Mouse (Mus musculus) bone marrow, adult 2 months (tissue): ENCODE data around the gene Prrg4. TPM values are rescaled to one million over a fixed set of nuclear protein-coding genes. Genes with fewer than 3 reads are reported as not detected.
"Not testable (repeated sequence)": the region's sequence is repeated elsewhere in the genome, so short reads cannot be mapped to it uniquely, and the experiment has no call there.

Experiments
- H3K27ac ChIP-seq: fragments of 200-500 bp; 2 replicates; pipeline ENCODE4 v1.5.1; 2012; ENCODE audit warnings: low read depth, mild to moderate bottlenecking, control low read depth, inconsistent platforms, low read length; ENCODE audit not compliant: control insufficient read depth, poor library complexity, insufficient read depth
- H3K4me1 ChIP-seq: fragments of 200-500 bp; 2 replicates; pipeline ENCODE4 v1.6.1; 2011; ENCODE audit warnings: low read length; ENCODE audit not compliant: control insufficient read depth, insufficient read depth
- H3K4me3 ChIP-seq: fragments of 200-500 bp; replicated peaks from 2 replicates; pipeline ENCODE3; 2011; ENCODE audit warnings: mild to moderate bottlenecking, low read depth, low read length, control low read depth; ENCODE audit not compliant: control insufficient read depth
- CTCF ChIP-seq: fragments of 200-500 bp; IDR thresholded peaks from 2 replicates; pipeline ENCODE4 v1.5.1; 2011; ENCODE audit warnings: low read length, control low read depth; ENCODE audit not compliant: control insufficient read depth, insufficient read depth
- POLR2A ChIP-seq: fragments of 200-500 bp; IDR thresholded peaks from 2 replicates; pipeline ENCODE4 v1.6.1; 2011; ENCODE audit warnings: low read depth, mild to moderate bottlenecking, control low read depth, low read length, borderline replicate concordance; ENCODE audit not compliant: control insufficient read depth
- WGBS: fragments of 180-500 bp; shearing (Covaris S2); methylation state at CpG from one replicate; pipeline ENCODE4 v1.1.7; 2018; 5-methylcytosine and 5-hydroxymethylcytosine counted together
- polyA plus RNA-seq: library from polyadenylated mRNA; stranded (reverse); fragments of >200 nt; gene quantifications from 2 replicates; pipeline ENCODE4 v1.2.4, GENCODE M21; 2011; ENCODE audit warnings: low replicate concordance; ENCODE audit not compliant: missing spikeins, insufficient read depth, insufficient read length

Prrg4 gene
- polyA plus RNA-seq: not detected in 2 replicates

DNA sequence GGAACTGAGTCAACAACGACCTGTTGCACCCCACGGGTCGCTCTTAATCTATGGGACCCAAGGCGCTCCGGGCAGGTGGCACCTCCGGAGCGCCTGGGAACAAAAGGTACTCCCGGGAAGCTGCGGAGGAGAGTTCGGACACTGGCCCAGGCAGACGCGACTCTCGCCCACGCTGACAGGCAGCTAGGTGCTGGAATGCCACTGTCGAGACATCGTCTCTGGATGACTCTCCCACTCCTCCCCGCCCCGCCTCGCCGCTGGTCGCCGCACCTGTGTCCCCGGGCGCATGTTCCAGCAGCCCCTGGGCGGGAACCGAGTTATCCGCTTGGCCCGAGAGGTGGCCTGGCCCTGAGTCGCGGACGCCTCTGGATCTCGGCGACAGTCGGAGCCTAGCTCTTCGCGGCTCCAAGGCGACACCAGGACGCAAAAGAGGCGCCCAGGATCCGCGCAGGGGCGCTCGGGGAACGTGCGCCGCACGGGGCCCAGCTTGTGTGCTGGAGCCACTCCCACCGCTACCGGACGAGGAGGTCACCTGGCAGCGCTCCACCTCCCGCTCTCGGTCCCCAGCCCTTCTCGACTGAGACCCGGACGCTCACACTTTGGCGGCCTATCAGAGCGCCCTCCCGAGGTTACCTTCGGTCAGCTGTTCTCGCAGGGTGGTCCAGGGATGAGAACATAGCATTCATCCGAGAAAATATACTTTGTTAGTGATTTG, at the start of gene Prrg4:
Gene Prrg4, minus strand, starts transcription at position 601 of the 715 bp plus-strand sequence.
- TF ChIP-seq POLR2A (no peak), CTCF (no peak)
- under 1% methylated on average over 61 of the region's 62 CpGs for WGBS
- peak within 1 kb of the TSS; percentile 66 for H3K4me3 ChIP-seq
- no peaks in the 10 kb centered on the region; the same call in 1 of the 2 replicates for H3K4me1 ChIP-seq
- peak within 1 kb of the TSS; percentile 25; the same call in 1 of the 2 replicates for H3K27ac ChIP-seq

DNA sequence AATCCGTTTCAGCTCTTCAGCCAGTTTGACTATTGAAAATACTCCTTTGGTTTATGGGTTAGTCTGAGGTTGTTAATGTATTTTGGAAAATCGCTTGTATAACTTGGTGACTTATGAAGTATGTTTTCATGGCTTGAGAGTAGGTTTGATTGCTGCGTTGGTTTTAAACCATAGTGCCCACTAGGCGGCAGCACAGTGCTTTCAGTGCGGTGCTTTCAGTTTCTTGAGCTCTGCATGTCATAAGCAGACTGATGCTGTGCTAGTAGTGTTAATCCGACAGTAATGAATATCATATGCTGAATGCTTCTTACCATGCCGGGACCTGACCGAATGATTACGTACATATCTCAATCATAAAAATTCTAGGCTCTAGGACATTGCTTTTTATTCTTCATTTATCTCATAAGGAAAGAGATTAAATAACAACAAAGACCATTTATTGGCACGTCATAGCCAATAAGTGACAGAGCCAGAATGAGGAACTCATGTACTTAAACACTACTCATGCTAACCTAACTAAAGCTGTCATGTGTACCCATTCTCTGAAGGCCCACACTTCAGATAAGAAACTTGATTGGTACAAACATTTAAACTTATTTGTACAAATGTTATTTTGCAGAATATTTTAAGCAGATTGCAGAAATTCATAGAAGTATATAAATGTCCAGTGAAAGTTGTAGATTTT, 38.3 kb upstream of the Prrg4 start:
- 8% methylated on average over 10 of the region's 10 CpGs for WGBS
- H3K4me1 ChIP-seq: no peaks in the 10 kb centered on the region
- H3K27ac ChIP-seq: no peak overlapping the region
- TF ChIP-seq CTCF (peak; percentile 73), POLR2A (no peak)
- no peak overlapping the region for H3K4me3 ChIP-seq

DNA sequence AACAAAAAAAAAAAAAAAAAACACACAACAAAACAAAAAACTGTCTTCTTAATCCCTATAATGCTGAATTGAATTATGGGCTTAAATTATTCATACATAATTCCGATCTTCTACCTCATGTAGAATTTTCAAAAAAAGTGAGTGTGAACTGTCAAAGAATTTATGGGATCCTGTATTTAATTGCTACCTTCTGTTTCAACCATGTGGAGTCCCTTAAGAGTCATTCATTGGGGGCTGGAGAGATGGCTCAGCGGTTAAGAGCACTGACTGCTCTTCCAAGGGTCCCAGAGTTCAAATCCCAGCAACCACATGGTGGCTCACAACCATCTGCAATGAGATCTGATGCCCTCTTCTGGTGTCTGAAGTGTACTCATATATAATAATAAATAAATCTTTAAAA, 37.7 kb upstream of the Prrg4 start:
- not testable (repeated sequence) for H3K27ac ChIP-seq, H3K4me1 ChIP-seq, H3K4me3 ChIP-seq
- WGBS: 59% methylated on average over 2 of the region's 2 CpGs

DNA sequence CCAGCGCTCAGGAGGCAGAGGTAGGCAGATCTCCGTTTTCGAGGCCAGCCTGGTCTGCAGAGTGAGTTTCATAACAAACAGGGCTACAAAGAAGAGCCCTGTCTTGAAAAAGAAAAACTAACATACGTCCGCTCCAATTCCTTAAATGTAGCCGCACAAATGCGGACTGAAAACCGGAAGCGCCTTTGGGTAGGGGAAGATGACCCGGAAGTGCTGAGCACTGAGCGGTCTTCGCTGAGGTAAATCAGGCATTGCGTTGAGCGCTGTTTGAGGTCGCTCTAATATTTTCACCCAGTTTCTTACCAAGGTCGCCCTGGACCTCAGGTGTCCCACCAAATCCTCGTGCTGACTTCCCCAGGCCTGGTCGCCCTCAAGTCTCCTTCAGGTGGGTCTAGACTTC, 36.4 kb upstream of the Prrg4 start:
- no peak overlapping the region for H3K4me3 ChIP-seq
- no peak overlapping the region for H3K27ac ChIP-seq
- 86% methylated on average over 18 of the region's 18 CpGs for WGBS
- H3K4me1 ChIP-seq: no peaks in the 10 kb centered on the region
- TF ChIP-seq POLR2A (no peak), CTCF (no peak)

DNA sequence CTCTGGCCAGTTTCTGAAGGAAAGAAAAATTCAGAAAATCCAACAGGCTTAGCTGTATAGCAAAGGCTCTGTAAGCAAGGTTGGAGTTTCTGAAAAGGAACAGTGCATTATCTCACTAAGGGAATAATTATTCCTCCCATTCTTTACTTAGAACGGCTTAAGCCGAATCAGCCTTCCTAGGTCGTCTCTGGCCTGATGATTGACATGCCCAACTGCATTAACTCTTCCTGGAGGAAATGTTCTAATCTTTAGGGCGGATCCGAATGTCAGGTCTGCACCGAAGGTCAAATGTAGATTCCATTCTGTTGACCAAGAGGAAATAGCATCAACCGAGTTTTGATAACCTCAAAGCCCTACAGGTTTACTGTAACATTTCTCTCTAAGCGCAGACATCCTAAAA, 29.1 kb upstream of the Prrg4 start:
- H3K4me1 ChIP-seq: no peaks in the 10 kb centered on the region
- WGBS: 82% methylated on average over 8 of the region's 8 CpGs
- no peak overlapping the region for H3K4me3 ChIP-seq
- no peak overlapping the region for H3K27ac ChIP-seq
- no peak for TF ChIP-seq POLR2A
- no peak for TF ChIP-seq CTCF

DNA sequence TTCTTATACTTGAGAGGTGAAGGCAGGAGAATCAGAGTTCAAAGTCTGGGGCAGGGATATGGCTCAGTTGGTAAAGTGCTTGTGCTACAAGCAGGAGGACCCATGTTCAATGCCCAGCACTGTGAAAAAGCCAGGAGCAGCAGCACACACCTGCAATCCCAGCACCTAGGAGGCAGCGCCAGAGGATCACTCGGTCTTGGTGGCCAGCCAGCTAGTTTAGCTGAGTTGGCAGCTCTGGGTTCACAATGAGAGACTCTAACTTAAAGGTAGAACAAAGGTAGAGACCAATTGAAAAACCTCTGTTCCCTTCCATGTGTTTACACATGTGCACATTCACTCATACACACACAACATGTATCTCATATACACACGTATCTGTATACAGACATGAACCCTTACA, 19.4 kb upstream of the Prrg4 start:
- H3K4me3 ChIP-seq: no peak overlapping the region
- no peaks in the 10 kb centered on the region for H3K4me1 ChIP-seq
- 78% methylated on average over 3 of the region's 3 CpGs for WGBS
- no peak overlapping the region for H3K27ac ChIP-seq
- TF ChIP-seq CTCF (no peak), POLR2A (no peak)

DNA sequence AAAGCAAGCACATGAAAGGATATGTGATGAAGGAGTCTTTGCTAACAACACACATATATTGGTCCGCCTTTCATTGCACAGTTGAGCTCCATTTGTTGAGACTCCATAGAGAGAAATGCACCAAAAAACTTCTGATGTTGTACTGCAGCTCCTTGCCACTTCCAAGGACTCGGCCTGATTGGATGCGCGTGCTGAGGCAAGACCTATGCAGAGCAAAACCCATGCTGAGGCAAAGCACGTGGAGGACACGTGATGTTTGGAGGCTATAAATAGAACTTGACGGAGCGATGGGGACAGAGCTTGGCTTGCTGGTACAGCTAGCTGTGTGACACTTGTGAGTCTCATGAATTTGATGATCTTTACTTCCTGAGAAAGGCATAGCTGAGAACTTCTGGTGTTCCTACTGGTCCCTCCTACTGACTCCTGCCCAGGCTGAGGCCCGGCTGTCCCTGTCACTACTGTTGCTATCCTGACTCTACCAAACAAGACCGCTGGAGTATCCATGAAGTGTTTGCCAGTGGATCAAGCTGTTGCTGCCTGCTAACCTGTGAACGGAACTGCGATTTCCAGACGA, 17.7 kb upstream of the Prrg4 start, which contains the start of gene Ccdc73:
Gene Ccdc73, plus strand, starts transcription at position 524 of the 574 bp plus-strand sequence.
- WGBS: 85% methylated on average over 13 of the region's 13 CpGs

DNA sequence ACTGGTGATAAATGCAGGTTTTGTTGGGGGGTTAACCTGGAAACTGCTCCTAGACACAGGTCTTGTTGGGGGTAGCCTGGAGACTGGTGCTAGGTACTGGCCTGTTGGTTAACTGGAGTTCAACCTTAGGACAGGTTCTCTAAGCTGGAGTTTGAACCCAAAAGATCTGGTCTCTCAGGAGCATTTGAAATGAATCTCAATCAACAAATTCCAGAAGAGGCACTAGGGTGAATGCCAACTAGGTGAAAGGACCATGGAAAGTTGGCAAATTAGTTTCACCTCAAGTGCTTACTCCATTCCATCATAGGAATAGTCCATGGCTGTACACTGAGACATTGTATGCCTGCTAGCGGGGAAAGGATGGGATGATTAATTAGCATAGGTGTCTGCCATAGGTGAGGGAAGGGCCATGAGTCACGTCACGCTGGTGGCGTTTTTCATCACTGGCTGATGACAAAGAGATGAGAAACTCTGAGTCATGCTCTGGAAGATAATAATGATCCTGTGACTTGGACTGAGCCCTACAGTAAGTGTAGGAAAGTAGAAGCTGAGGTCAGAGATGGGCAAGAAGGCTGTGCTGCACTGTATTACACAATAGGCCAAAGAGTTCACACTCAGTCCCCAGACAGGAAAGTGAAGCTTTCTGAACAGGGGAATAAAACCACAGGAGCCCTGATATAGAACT, 14.6 kb upstream of the Prrg4 start:
- 53% methylated on average over 4 of the region's 4 CpGs for whole genome bisulfite sequencing
- Histone ChIP-seq H3K4me1 (no peaks in the 10 kb centered on the region), H3K4me3 (no peak overlapping the region), H3K27ac (no peak overlapping the region)
- TF ChIP-seq POLR2A: no peak
- TF ChIP-seq CTCF: no peak

More for the DNA sequence above, 17.7 kb upstream of the Prrg4 start, which contains the start of gene Ccdc73:
- Histone ChIP-seq H3K27ac (no peak within 1 kb of the TSS), H3K4me1 (no peaks in the 10 kb centered on the region), H3K4me3 (no peak within 1 kb of the TSS)
- TF ChIP-seq POLR2A (no peak), CTCF (no peak)
